Mouse (Mus musculus) myocyte (in vitro differentiated cells): Measurements from ENCODE around the gene Snta1. TPM values are rescaled to one million over a fixed set of nuclear protein-coding genes. Genes with fewer than 3 reads are reported as not detected.
A peak's percentile ranks its signal among the peaks of the same experiment; 100 is the strongest.

ENCODE experiments used
- H3K27me3 ChIP-seq: one replicate; pipeline ENCODE4 v1.6.1; 2011; ENCODE audit not compliant: control insufficient read depth, insufficient read depth, insufficient read length
- H3K36me3 ChIP-seq: one replicate; pipeline ENCODE4 v1.6.1; 2011; ENCODE audit not compliant: control insufficient read depth, insufficient read depth
- H3K4me2 ChIP-seq: one replicate; pipeline ENCODE4 v1.6.1; 2011; ENCODE audit warnings: low read depth, control low read depth
- H3K4me3 ChIP-seq: one replicate; pipeline ENCODE4 v1.5.1; 2011; ENCODE audit warnings: mild to moderate bottlenecking, control low read depth, moderate library complexity
- H3K79me2 ChIP-seq: one replicate; pipeline ENCODE4 v1.6.1; 2011; ENCODE audit not compliant: control insufficient read depth, insufficient read depth
- H3ac ChIP-seq: one replicate; pipeline ENCODE4 v1.6.1; 2011; ENCODE audit not compliant: control insufficient read depth, insufficient read length
- CEBPB ChIP-seq: IDR thresholded peaks from 2 replicates; pipeline ENCODE4 v1.6.1; 2011; ENCODE audit warnings: mild to moderate bottlenecking, moderate library complexity; ENCODE audit not compliant: poor library complexity, insufficient read depth, severe bottlenecking
- E2F4 ChIP-seq: IDR thresholded peaks from one replicate; pipeline ENCODE4 v1.6.1; 2011; ENCODE audit warnings: mild to moderate bottlenecking, control low read depth, moderate library complexity; ENCODE audit not compliant: insufficient read depth
- MAX ChIP-seq: IDR thresholded peaks from one replicate; pipeline ENCODE4 v1.6.1; 2011; ENCODE audit warnings: low read depth, mild to moderate bottlenecking, control low read depth
- MYOD1 ChIP-seq, 3 experiments: IDR thresholded peaks; one replicate each; pipeline ENCODE4 v1.6.1; 2011; ENCODE audit warnings: control low read depth in 2 of 3, low read depth in 2 of 3, mild to moderate bottlenecking in 2 of 3, moderate library complexity in 1 of 3; ENCODE audit not compliant: insufficient read length in 2 of 3, control insufficient read depth in 1 of 3
- MYOG ChIP-seq, 3 experiments: IDR thresholded peaks; one replicate each; pipeline ENCODE4 v1.6.1; 2011; ENCODE audit warnings: control low read depth in 2 of 3, low read depth in 2 of 3, mild to moderate bottlenecking in 2 of 3; ENCODE audit not compliant: insufficient read length in 2 of 3, control insufficient read depth in 1 of 3, insufficient read depth in 1 of 3
- POLR2A ChIP-seq: IDR thresholded peaks from one replicate; pipeline ENCODE4 v1.6.1; 2011; ENCODE audit warnings: low read depth, mild to moderate bottlenecking, control low read depth, moderate library complexity; ENCODE audit not compliant: insufficient read length
- POLR2AphosphoS2 ChIP-seq: IDR thresholded peaks from one replicate; pipeline ENCODE4 v1.6.1; 2011; ENCODE audit warnings: low read depth, control low read depth; ENCODE audit not compliant: insufficient read length
- REST ChIP-seq: IDR thresholded peaks from one replicate; pipeline ENCODE4 v1.6.1; 2011; ENCODE audit warnings: mild to moderate bottlenecking, control low read depth, moderate library complexity; ENCODE audit not compliant: insufficient read depth, insufficient read length
- SRF ChIP-seq: IDR thresholded peaks from one replicate; pipeline ENCODE4 v1.6.1; 2011; ENCODE audit warnings: low read depth; ENCODE audit not compliant: control insufficient read depth, insufficient read length
- TCF12 ChIP-seq: IDR thresholded peaks from one replicate; pipeline ENCODE4 v1.6.1; 2011; ENCODE audit warnings: mild to moderate bottlenecking, control low read depth; ENCODE audit not compliant: poor library complexity, insufficient read depth, severe bottlenecking
- TCF3 ChIP-seq: IDR thresholded peaks from one replicate; pipeline ENCODE4 v1.6.1; 2011; ENCODE audit warnings: low read depth, control low read depth; ENCODE audit not compliant: insufficient read length
- USF1 ChIP-seq: IDR thresholded peaks from one replicate; pipeline ENCODE4 v1.6.1; 2011; ENCODE audit warnings: low read depth, mild to moderate bottlenecking, control low read depth, moderate library complexity
- polyA plus RNA-seq: library from polyadenylated mRNA; unstranded; fragments of >200 nt; fragmentation: generic; extraction: Trizol; gene quantifications from one replicate; pipeline ENCODE4 v1.2.1, GENCODE M21; 2012; ENCODE audit warnings: missing spikeins

Snta1 gene
- polyA plus RNA-seq, 1 experiment, result 61.7 TPM

- Histone ChIP-seq H3K36me3 (no peaks in the 10 kb centered on the region), H3K27me3 (no peaks in the 10 kb centered on the region), H3K79me2 (peaks cover 90% of the 10 kb centered on the region), H3K4me2 (no peak overlapping the region), H3K4me3 (no peak overlapping the region), H3ac (no peak overlapping the region)
- TF ChIP-seq MYOD1 (IDR thresholded peaks at IDR 0.05; ENCODE audit: control insufficient read depth in 1 of 3, insufficient read length in 2 of 3, low read depth in 2 of 3) (no peak), USF1 (no peak), CEBPB (no peak), POLR2A (no peak), E2F4 (no peak), TCF3 (no peak), TCF12 (no peak), MYOG (IDR thresholded peaks at IDR 0.05; ENCODE audit: control insufficient read depth in 1 of 3, insufficient read depth in 1 of 3, insufficient read length in 2 of 3, low read depth in 2 of 3) (no peak), REST (no peak), MAX (no peak), SRF (no peak), POLR2AphosphoS2 (no peak)
These were observed 45.1 kb upstream of the Snta1 start for GRCm38 (mm10) chr2:154452951-154453350.

GRCm38 (mm10) chr2:154448633-154449032 is 40.7 kb upstream of the Snta1 start:
- Histone ChIP-seq H3K4me2 (no peak overlapping the region), H3K4me3 (no peak overlapping the region), H3ac (no peak overlapping the region), H3K79me2 (peaks cover 97% of the 10 kb centered on the region), H3K27me3 (no peaks in the 10 kb centered on the region), H3K36me3 (no peaks in the 10 kb centered on the region)
- TF ChIP-seq SRF, result no peak
- TF ChIP-seq USF1, result no peak
- no peak for TF ChIP-seq POLR2AphosphoS2

- Histone ChIP-seq H3ac (no peak overlapping the region), H3K4me3 (no peak overlapping the region), H3K4me2 (no peak overlapping the region), H3K27me3 (no peaks in the 10 kb centered on the region), H3K79me2 (peaks cover 97% of the 10 kb centered on the region), H3K36me3 (no peaks in the 10 kb centered on the region)
- TF ChIP-seq E2F4 (no peak), USF1 (no peak), SRF (no peak), REST (no peak), MAX (no peak), CEBPB (no peak), POLR2A (no peak), TCF12 (no peak), MYOD1 (IDR thresholded peaks at IDR 0.05; ENCODE audit: control insufficient read depth in 1 of 3, insufficient read length in 2 of 3, low read depth in 2 of 3) (no peak), POLR2AphosphoS2 (no peak), TCF3 (no peak), MYOG (IDR thresholded peaks at IDR 0.05; ENCODE audit: control insufficient read depth in 1 of 3, insufficient read depth in 1 of 3, insufficient read length in 2 of 3, low read depth in 2 of 3) (no peak)
These were observed 39.9 kb upstream of the Snta1 start for GRCm38 (mm10) chr2:154447821-154448220.

GRCm38 (mm10) chr2:154440453-154440852 is 32.6 kb upstream of the Snta1 start:
- no peaks in the 10 kb centered on the region for H3K27me3 ChIP-seq
- H3K36me3 ChIP-seq, result no peaks in the 10 kb centered on the region
- peak overlapping the region; percentile 47 for H3K4me2 ChIP-seq
- H3K4me3 ChIP-seq, result no peak overlapping the region
- TF ChIP-seq MAX (no peak), TCF12 (peak; percentile 20), REST (no peak), MYOD1 (IDR thresholded peaks at IDR 0.05; ENCODE audit: control insufficient read depth in 1 of 3, insufficient read length in 2 of 3, low read depth in 2 of 3) (peak; percentile 66 to 86 (median 75)), SRF (no peak)
- H3K79me2 ChIP-seq, result peaks cover 88% of the 10 kb centered on the region
- H3ac ChIP-seq, result no peak overlapping the region

GRCm38 (mm10) chr2:154437191-154437527 is 29.3 kb upstream of the Snta1 start:
- no peak for TF ChIP-seq TCF3
- no peak for TF ChIP-seq POLR2A
- TF ChIP-seq SRF, result no peak
- TF ChIP-seq MYOG (IDR thresholded peaks at IDR 0.05; ENCODE audit: control insufficient read depth in 1 of 3, insufficient read depth in 1 of 3, insufficient read length in 2 of 3, low read depth in 2 of 3), result no peak
- TF ChIP-seq POLR2AphosphoS2, result no peak
- no peak for TF ChIP-seq USF1
- TF ChIP-seq MYOD1 (IDR thresholded peaks at IDR 0.05; ENCODE audit: control insufficient read depth in 1 of 3, insufficient read length in 2 of 3, low read depth in 2 of 3), result no peak
- TF ChIP-seq MAX, result no peak

More at GRCm38 (mm10) chr2:154437191-154437527, 29.3 kb upstream of the Snta1 start:
- H3K79me2 ChIP-seq, result peaks cover 55% of the 10 kb centered on the region
- H3K27me3 ChIP-seq, result no peaks in the 10 kb centered on the region
- H3K36me3 ChIP-seq, result no peaks in the 10 kb centered on the region
- peak overlapping the region; percentile 21 for H3ac ChIP-seq
- peak overlapping the region; percentile 69 for H3K4me3 ChIP-seq
- peak overlapping the region; percentile 78 for H3K4me2 ChIP-seq
